Mouse (Mus musculus): ENCODE results near the gene Lamc1. TPM values are rescaled to one million over a fixed set of nuclear protein-coding genes. Genes with fewer than 3 reads are reported as not detected.

The Lamc1 gene
- polyA plus RNA-seq (2012; rRNA removed) = 21.3 and 22.2 TPM in 2 replicates

DNA sequence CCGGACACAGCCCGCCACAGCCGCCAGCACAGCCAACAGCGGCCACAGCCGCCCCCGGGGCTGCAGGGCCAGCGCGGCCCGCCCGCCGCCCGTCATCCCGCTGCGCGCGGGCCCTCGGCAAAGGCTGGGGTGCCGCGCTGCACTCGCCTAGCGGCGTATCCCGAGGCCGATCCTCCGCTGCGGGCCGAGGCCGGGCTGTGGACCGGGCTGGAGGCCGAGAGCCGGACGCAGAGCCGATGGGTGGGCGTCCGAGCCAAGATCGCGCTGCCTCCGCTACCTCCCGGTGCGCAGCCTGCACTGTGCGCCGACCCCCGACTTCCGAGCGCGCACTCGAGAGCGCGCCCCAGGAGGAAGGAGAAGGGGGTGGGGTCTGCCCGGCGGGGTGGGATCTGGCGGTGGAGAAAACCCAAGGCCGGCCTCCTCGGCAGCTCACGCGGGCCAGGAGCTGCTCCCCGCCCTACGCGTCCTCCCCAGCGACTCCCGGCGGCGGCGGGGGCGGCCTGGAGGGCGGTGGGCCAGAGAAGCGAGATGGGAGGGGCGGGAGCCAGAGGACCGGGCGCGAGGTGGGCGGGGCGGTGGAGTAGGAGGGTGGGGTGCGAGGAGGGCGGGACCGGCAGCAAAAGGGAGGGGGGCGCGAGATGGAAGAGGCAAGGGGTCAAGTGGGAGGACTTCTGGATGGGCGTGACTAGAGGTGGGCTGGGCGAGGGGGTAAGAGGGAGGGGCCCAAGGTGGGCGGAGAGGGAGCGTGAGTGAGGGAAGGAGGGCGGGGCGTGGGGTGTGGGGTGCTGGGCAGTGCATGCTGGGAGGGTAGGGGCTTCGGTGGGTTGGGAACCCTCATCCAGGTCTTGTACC is at the start of gene Lamc1:
Gene Lamc1, minus strand, starts transcription at position 343 of the 852 bp plus-strand sequence.
- peak within 1 kb of the TSS; percentile 76 for H3K4me3 ChIP-seq (replicated peaks; ENCODE audit: insufficient read depth, low read depth, low read length)
- WGBS = under 1% methylated on average over 82 of the region's 85 CpGs
- peaks cover 5% of the 10 kb centered on the region; the same call in 1 of the 2 replicates for H3K4me1 ChIP-seq (ENCODE audit: control insufficient read depth, insufficient read depth, low read length)
- TF ChIP-seq POLR2A (IDR thresholded peaks at IDR 0.05; ENCODE audit: borderline replicate concordance, insufficient read depth, low read length) (no peak), CTCF (IDR thresholded peaks at IDR 0.05; ENCODE audit: borderline replicate concordance, insufficient read depth, low read depth, low read length) (no peak)
- H3K27me3 ChIP-seq (ENCODE audit: control insufficient read depth, insufficient read depth, low read length) = no peaks in the 10 kb centered on the region
- H3K27ac ChIP-seq (ENCODE audit: insufficient read depth, low read length) = peak within 1 kb of the TSS; percentile 48
- DNase-seq = peak; percentile 77 to 78

DNA sequence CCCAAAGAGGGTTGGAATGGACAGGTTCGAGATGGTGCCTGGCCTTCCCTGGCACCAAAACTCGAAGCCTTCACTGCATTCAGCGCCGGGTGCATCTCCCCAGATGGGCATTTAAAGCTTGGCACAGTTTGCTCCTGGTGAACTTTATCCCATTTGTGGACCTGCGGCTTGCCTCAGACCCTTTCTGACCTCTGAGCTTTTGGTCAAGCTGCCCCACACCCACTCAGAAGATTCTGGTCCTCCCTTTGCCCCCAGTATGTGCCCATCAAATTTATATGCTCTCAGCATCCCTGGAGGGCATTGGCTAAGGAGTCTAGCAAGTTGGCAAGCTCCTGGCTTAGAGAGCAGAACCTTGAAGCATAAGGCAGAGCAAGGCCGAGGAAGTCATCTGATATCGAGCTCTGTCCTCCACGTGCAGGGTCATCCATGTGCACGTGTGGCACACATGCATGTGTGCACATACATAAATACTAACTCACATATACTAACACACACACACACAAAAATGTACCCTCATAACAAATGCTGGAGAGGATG is 48.2 kb upstream of the Lamc1 start:
- no peak for DNase-seq
- Histone ChIP-seq H3K27me3 (ENCODE audit: control insufficient read depth, insufficient read depth, low read length) (no peaks in the 10 kb centered on the region; the same call in 1 of the 2 replicates), H3K27ac (ENCODE audit: insufficient read depth, low read length) (no peak overlapping the region), H3K4me3 (replicated peaks; ENCODE audit: insufficient read depth, low read depth, low read length) (no peak overlapping the region), H3K4me1 (ENCODE audit: control insufficient read depth, insufficient read depth, low read length) (no peaks in the 10 kb centered on the region)
- TF ChIP-seq POLR2A (IDR thresholded peaks at IDR 0.05; ENCODE audit: borderline replicate concordance, insufficient read depth, low read length) (no peak), CTCF (IDR thresholded peaks at IDR 0.05; ENCODE audit: borderline replicate concordance, insufficient read depth, low read depth, low read length) (no peak)
- WGBS = 23% methylated on average over 9 of the region's 9 CpGs

DNA sequence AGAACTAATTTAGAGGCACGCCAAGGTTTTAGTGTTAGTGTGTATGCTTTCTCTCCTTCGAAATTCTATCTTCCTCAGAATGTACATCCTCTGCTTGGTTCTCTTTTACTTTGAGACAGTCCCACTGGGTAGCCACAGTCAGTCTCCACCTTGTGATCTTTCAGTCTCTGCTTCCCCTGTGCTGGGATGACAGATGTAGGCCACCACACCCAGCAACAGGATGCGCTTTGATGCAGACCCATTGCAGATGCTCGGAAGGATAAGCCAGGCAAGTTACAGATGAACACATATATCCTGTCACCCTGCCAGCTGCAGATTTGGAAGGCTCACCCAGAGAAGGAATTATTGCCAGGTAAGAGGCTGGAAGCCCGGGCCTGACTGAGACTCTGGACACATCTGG is 47.2 kb upstream of the Lamc1 start:
- Histone ChIP-seq H3K27ac (ENCODE audit: insufficient read depth, low read length) (no peak overlapping the region), H3K27me3 (ENCODE audit: control insufficient read depth, insufficient read depth, low read length) (no peaks in the 10 kb centered on the region; the same call in 1 of the 2 replicates), H3K4me3 (replicated peaks; ENCODE audit: insufficient read depth, low read depth, low read length) (no peak overlapping the region), H3K4me1 (ENCODE audit: control insufficient read depth, insufficient read depth, low read length) (no peaks in the 10 kb centered on the region)
- WGBS = 76% methylated on average over 5 of the region's 5 CpGs
- DNase-seq = no peak
- TF ChIP-seq POLR2A (IDR thresholded peaks at IDR 0.05; ENCODE audit: borderline replicate concordance, insufficient read depth, low read length) (no peak), CTCF (IDR thresholded peaks at IDR 0.05; ENCODE audit: borderline replicate concordance, insufficient read depth, low read depth, low read length) (no peak)

DNA sequence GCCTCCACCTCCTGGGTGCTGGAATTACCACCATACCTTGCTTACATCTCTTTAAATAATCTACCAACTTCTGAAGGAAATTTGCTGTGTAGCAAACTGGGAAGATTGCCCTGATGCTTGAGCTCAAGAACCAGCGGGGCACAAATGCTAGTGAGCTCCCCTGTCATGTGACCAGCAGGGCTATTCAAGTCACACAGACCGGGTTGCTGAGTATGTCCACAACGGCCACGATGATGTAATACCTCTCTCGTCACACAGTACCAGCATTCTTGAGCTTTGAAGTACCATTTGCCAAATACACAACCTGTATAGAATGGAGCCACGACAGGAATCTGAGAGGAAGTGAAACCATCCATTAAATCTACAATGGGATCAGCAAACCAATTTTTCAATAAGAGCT is 46.0 kb upstream of the Lamc1 start:
- Histone ChIP-seq H3K27ac (ENCODE audit: insufficient read depth, low read length) (no peak overlapping the region), H3K4me1 (ENCODE audit: control insufficient read depth, insufficient read depth, low read length) (no peaks in the 10 kb centered on the region), H3K27me3 (ENCODE audit: control insufficient read depth, insufficient read depth, low read length) (no peaks in the 10 kb centered on the region; the same call in 1 of the 2 replicates), H3K4me3 (replicated peaks; ENCODE audit: insufficient read depth, low read depth, low read length) (no peak overlapping the region)
- TF ChIP-seq CTCF (IDR thresholded peaks at IDR 0.05; ENCODE audit: borderline replicate concordance, insufficient read depth, low read depth, low read length) (no peak), POLR2A (IDR thresholded peaks at IDR 0.05; ENCODE audit: borderline replicate concordance, insufficient read depth, low read length) (no peak)
- 53% methylated on average over 6 of the region's 6 CpGs for WGBS
- no peak for DNase-seq

DNA sequence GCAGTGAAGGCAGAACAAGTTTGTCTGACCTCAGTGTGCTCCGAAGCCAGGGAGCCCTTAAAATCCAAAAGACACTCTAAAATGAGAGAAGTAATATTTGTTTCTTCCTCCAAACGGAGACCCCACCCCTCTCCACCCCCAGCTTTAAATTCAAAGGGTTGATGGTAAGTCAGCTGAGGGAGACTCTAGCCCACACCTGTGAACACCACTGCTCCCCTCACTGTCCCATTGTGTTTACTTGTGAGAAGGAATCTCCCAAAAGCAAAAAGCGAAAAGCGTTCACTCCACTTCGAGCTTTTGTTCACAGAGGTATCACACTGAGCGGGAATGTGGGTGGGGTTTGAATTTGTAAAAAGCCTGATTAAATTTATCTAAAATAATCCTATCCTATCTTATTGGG is 43.9 kb upstream of the Lamc1 start:
- TF ChIP-seq POLR2A (IDR thresholded peaks at IDR 0.05; ENCODE audit: borderline replicate concordance, insufficient read depth, low read length) = no peak
- no peak for TF ChIP-seq CTCF (IDR thresholded peaks at IDR 0.05; ENCODE audit: borderline replicate concordance, insufficient read depth, low read depth, low read length)
- H3K4me3 ChIP-seq (replicated peaks; ENCODE audit: insufficient read depth, low read depth, low read length) = no peak overlapping the region
- no peak overlapping the region for H3K27ac ChIP-seq (ENCODE audit: insufficient read depth, low read length)
- no peaks in the 10 kb centered on the region for H3K4me1 ChIP-seq (ENCODE audit: control insufficient read depth, insufficient read depth, low read length)
- DNase-seq = no peak
- no peaks in the 10 kb centered on the region; the same call in 1 of the 2 replicates for H3K27me3 ChIP-seq (ENCODE audit: control insufficient read depth, insufficient read depth, low read length)
- 46% methylated on average over 6 of the region's 6 CpGs for WGBS

DNA sequence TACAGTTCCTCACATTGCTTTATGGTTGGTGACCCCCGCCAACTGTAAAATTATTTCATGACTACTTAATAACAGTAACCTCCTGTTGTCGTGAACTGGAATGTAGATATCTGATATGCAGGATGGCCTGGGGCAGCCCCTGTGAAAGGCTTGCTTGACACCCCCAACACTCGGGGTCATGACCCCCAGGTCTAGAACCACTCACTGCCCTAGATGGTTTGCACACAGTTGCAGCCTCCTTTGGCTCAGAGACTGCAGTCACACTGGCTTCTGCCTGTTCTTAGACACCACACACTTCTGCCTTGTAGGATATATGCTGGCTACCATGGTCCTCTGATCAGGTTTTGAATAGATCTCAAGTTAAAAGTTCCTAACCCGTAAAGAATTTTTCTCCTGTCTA is 41.5 kb upstream of the Lamc1 start:
- no peak for TF ChIP-seq CTCF (IDR thresholded peaks at IDR 0.05; ENCODE audit: borderline replicate concordance, insufficient read depth, low read depth, low read length)
- no peak for TF ChIP-seq POLR2A (IDR thresholded peaks at IDR 0.05; ENCODE audit: borderline replicate concordance, insufficient read depth, low read length)
- H3K27me3 ChIP-seq (ENCODE audit: control insufficient read depth, insufficient read depth, low read length) = no peaks in the 10 kb centered on the region; the same call in 1 of the 2 replicates
- no peak overlapping the region for H3K27ac ChIP-seq (ENCODE audit: insufficient read depth, low read length)
- DNase-seq = no peak
- 85% methylated on average over 4 of the region's 4 CpGs for WGBS
- H3K4me1 ChIP-seq (ENCODE audit: control insufficient read depth, insufficient read depth, low read length) = no peaks in the 10 kb centered on the region
- no peak overlapping the region for H3K4me3 ChIP-seq (replicated peaks; ENCODE audit: insufficient read depth, low read depth, low read length)

DNA sequence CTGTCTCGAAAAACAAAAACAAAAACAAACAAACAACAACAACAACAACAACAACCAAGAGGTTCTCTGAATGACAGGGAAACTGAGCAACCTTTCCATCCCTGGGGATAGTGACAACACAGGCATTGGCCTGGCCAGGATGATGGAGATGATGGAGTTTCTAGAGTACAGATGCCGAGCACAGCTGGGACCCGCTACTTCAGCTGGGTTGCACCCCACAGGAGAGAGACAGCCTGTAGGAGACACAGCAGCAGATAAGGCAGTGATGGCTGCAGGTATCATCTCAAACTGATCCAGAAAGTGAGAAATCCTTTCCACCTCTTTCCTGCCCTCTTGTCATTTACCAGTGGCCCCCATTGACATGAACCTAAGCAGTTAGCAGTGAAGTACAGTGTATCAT is 39.3 kb upstream of the Lamc1 start:
- no peaks in the 10 kb centered on the region; the same call in 1 of the 2 replicates for H3K27me3 ChIP-seq (ENCODE audit: control insufficient read depth, insufficient read depth, low read length)
- no peak overlapping the region for H3K27ac ChIP-seq (ENCODE audit: insufficient read depth, low read length)
- WGBS = 83% methylated on average over 3 of the region's 3 CpGs
- H3K4me1 ChIP-seq (ENCODE audit: control insufficient read depth, insufficient read depth, low read length) = no peaks in the 10 kb centered on the region
- TF ChIP-seq POLR2A (IDR thresholded peaks at IDR 0.05; ENCODE audit: borderline replicate concordance, insufficient read depth, low read length) = no peak
- TF ChIP-seq CTCF (IDR thresholded peaks at IDR 0.05; ENCODE audit: borderline replicate concordance, insufficient read depth, low read depth, low read length) = no peak
- no peak overlapping the region for H3K4me3 ChIP-seq (replicated peaks; ENCODE audit: insufficient read depth, low read depth, low read length)
- DNase-seq = no peak

DNA sequence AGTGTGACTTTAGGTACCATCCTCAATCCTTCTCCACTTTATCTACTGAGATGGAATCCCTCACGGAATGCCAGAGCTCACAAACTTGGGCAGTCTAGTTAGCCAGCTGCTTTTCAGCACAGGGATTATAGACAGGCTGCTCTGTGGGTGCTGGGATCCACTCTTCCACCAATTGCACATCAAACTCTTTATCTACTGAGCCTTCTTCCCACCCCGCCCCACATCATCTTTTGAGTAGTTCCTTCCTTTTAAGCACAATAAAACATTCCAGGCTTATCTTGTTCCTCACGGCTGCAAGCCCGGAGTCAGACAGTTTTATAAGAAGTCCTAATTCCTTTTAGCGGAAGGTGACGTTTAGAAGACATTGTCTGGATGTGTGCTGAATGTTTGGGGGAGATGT is 36.4 kb upstream of the Lamc1 start:
- WGBS = 84% methylated on average over 6 of the region's 6 CpGs
- no peak overlapping the region for H3K27ac ChIP-seq (ENCODE audit: insufficient read depth, low read length)

More for the DNA sequence above, 36.4 kb upstream of the Lamc1 start:
- no peak for TF ChIP-seq CTCF (IDR thresholded peaks at IDR 0.05; ENCODE audit: borderline replicate concordance, insufficient read depth, low read depth, low read length)
- TF ChIP-seq POLR2A (IDR thresholded peaks at IDR 0.05; ENCODE audit: borderline replicate concordance, insufficient read depth, low read length) = no peak
- H3K4me3 ChIP-seq (replicated peaks; ENCODE audit: insufficient read depth, low read depth, low read length) = no peak overlapping the region
- no peaks in the 10 kb centered on the region for H3K4me1 ChIP-seq (ENCODE audit: control insufficient read depth, insufficient read depth, low read length)
- DNase-seq = no peak
- H3K27me3 ChIP-seq (ENCODE audit: control insufficient read depth, insufficient read depth, low read length) = no peaks in the 10 kb centered on the region; the same call in 1 of the 2 replicates
